8 mouse cellular contexts compared by ENCODE assay signal in the genomic region with DNA sequence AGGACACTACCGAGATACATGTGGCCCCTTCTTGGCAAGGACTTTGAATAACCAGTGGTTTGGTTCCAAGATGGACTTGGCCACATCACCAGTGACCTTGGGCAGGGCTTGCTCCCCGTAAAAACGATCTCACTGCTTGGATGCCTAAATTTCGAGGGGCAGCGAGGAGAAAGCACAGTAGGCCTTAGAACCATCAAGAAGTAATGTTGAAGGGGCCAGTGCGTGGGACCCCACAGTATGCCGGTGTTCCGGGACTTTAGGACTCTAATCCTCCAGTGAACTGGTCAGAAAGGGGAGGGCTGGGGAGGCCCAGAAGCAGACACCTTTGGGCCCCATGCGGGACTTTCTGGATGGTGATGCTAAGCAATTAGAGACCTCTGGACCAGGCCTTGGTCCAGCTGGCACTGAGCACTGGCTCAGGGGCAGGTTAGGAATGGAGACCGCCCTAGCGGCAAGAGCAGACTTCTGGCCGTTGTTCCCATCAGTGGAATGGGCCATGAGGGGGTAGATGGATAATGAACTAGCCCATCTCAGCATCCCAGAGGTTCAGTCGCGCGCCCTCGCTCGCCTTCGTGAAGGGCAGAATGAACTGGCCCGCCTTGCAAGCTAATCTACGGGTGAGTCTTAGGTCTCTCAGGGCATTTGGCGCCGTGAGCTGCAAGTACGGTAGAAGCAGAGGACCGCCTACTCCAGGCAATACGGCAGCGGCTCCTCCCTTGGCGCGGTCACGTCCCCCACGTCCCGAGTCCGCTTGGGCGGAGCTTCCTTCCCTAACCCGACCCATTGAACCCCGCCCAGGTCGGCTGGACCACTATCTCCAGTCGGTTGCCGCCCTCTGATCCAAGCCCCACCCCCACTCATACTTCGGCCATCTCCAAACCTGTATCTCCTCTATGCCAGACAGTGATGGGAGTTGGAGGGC. TPM values are rescaled to one million over a fixed set of nuclear protein-coding genes. Genes with fewer than 3 reads are reported as not detected.
DNase-seq lines count a peak whose midpoint lies in the region; ATAC-seq and TF ChIP-seq lines count a peak whose summit lies in the region.

No protein-coding gene starts in this region.

- H3K9me3 ChIP-seq in erythroblast, embryonic 14.5 days (ENCODE audit: control insufficient read depth, low read length) = no peaks in the 10 kb centered on the region; the same call in 1 of the 2 replicates
- no peaks in the 10 kb centered on the region for H3K9me3 ChIP-seq in heart, embryonic 12.5 days (replicated peaks)
- no peaks in the 10 kb centered on the region for H3K9me3 ChIP-seq in kidney, embryonic 16.5 days (ENCODE audit: low read length)

- peak; percentile 92 for ATAC-seq in heart, embryonic 12.5 days (ENCODE audit: insufficient number of reproducible peaks, low FRiP score)
- ATAC-seq in kidney, embryonic 16.5 days (ENCODE audit: low FRiP score, low TSS enrichment) = peak; percentile 86
- ATAC-seq in monocyte, adult 5-6 weeks (replicated peaks; ENCODE audit: insufficient number of reproducible peaks, low FRiP score, low TSS enrichment, poor library complexity, severe bottlenecking) = peak; percentile 76

- 0 out of 2 replicates have a peak, but pooled peaks have one; percentile 13 for TF ChIP-seq CTCF in brain, embryonic 14.5 days (IDR thresholded peaks at IDR 0.05; ENCODE audit: borderline replicate concordance, extremely low read depth, insufficient read depth, insufficient read length)
- 0 out of 2 replicates have a peak, but pooled peaks have one; percentile 9 for TF ChIP-seq CTCF in liver, adult 2 months (IDR thresholded peaks at IDR 0.05; ENCODE audit: low read depth, low read length)

- peak overlapping the region; percentile 95 for H3K27ac ChIP-seq in heart, embryonic 12.5 days (ENCODE audit: poor library complexity, severe bottlenecking)
- H3K27ac ChIP-seq in kidney, embryonic 16.5 days (ENCODE audit: low read length) = peak overlapping the region; percentile 70
- H3K27ac ChIP-seq in liver, adult 2 months (replicated peaks; ENCODE audit: insufficient read depth, low read depth, low read length) = no peak overlapping the region

- H3K4me3 ChIP-seq in erythroblast, embryonic 14.5 days (replicated peaks) = peak overlapping the region; percentile 73
- peak overlapping the region; percentile 70 for H3K4me3 ChIP-seq in heart, embryonic 12.5 days
- H3K4me3 ChIP-seq in kidney, embryonic 16.5 days (ENCODE audit: low read length) = peak overlapping the region; percentile 50
- H3K4me3 ChIP-seq in liver, adult 2 months (ENCODE audit: insufficient read depth, low read depth, low read length) = peak overlapping the region; percentile 32; the same call in 1 of the 2 replicates

- H3K4me2 ChIP-seq in heart, embryonic 12.5 days = peak overlapping the region; percentile 76
- peak overlapping the region; percentile 74 for H3K4me2 ChIP-seq in kidney, embryonic 16.5 days (replicated peaks; ENCODE audit: low read depth, low read length)

- peaks cover 46% of the 10 kb centered on the region for H3K27me3 ChIP-seq in erythroblast, embryonic 14.5 days (ENCODE audit: control insufficient read depth)
- 0 out of 2 replicates have a peak, but pooled peaks cover 3% of the 10 kb centered on the region for H3K27me3 ChIP-seq in heart, embryonic 12.5 days (replicated peaks)
- peaks cover 4% of the 10 kb centered on the region; the same call in 1 of the 2 replicates for H3K27me3 ChIP-seq in kidney, embryonic 16.5 days (ENCODE audit: insufficient read depth, low read length)
- H3K27me3 ChIP-seq in liver, adult 2 months (ENCODE audit: control insufficient read depth, insufficient read depth, low read length) = peaks cover 6% of the 10 kb centered on the region

- TF ChIP-seq POLR2A in brain, embryonic 14.5 days (IDR thresholded peaks at IDR 0.05; ENCODE audit: borderline replicate concordance, extremely low read depth, insufficient read depth, insufficient read length, poor library complexity, severe bottlenecking) = 0 out of 2 replicates have a peak, but pooled peaks have one; percentile 9
- TF ChIP-seq POLR2A in liver, adult 2 months (IDR thresholded peaks at IDR 0.05; ENCODE audit: extremely low read depth, insufficient read depth, low read length) = no peak

- H3K36me3 ChIP-seq in erythroblast, embryonic 14.5 days (ENCODE audit: control insufficient read depth) = peaks cover 39% of the 10 kb centered on the region
- peaks cover 20% of the 10 kb centered on the region for H3K36me3 ChIP-seq in heart, embryonic 12.5 days
- no peaks in the 10 kb centered on the region; the same call in 1 of the 2 replicates for H3K36me3 ChIP-seq in kidney, embryonic 16.5 days (ENCODE audit: insufficient read depth, low read length)
- no peaks in the 10 kb centered on the region for H3K36me3 ChIP-seq in liver, adult 2 months (ENCODE audit: control insufficient read depth, insufficient read depth, low read length)

- no peaks in the 10 kb centered on the region for H3K79me2 ChIP-seq in liver, adult 2 months (ENCODE audit: control insufficient read depth, insufficient read depth, low read length)

- peak overlapping the region; percentile 92 for H3K9ac ChIP-seq in heart, embryonic 12.5 days
- H3K9ac ChIP-seq in kidney, embryonic 16.5 days (replicated peaks; ENCODE audit: low read length) = peak overlapping the region; percentile 66
- no peak overlapping the region for H3K9ac ChIP-seq in liver, adult 2 months (ENCODE audit: low read depth, low read length)

- peaks cover 84% of the 10 kb centered on the region for H3K4me1 ChIP-seq in erythroblast, embryonic 14.5 days (ENCODE audit: control insufficient read depth)
- peaks cover 66% of the 10 kb centered on the region for H3K4me1 ChIP-seq in heart, embryonic 12.5 days (replicated peaks)
- H3K4me1 ChIP-seq in kidney, embryonic 16.5 days (ENCODE audit: insufficient read depth, low read length) = peaks cover 33% of the 10 kb centered on the region
- no peaks in the 10 kb centered on the region for H3K4me1 ChIP-seq in liver, adult 2 months (ENCODE audit: control insufficient read depth, insufficient read depth, low read length)

- 2% methylated on average over 39 of the region's 39 CpGs for WGBS in heart, embryonic 12.5 days
- WGBS in kidney, embryonic 16.5 days = 3% methylated on average over 39 of the region's 39 CpGs
- 5% methylated on average over 39 of the region's 39 CpGs for WGBS in liver, adult 2 months

- peak; percentile 97 for DNase-seq in A20 (ENCODE audit: low read depth, low spot score)
- peak; percentile 94 for DNase-seq in brain, embryonic 14.5 days (ENCODE audit: low read depth)
- DNase-seq in liver, adult 2 months (ENCODE audit: extremely low read depth, low read depth, low spot score) = peak; percentile 71
- peak; percentile 85 to 93 for DNase-seq in spleen, postnatal 36 days (ENCODE audit: low spot score in 2 of 2)

RNA-seq across cellular contexts. Expression of gene Slc16a3, which starts 2.3 kb away (rescaled TPM):
- 9.4 and 10.9 TPM in 2 replicates for polyA plus RNA-seq in brain, embryonic 14.5 days (2012; rRNA removed)
- polyA plus RNA-seq in erythroblast, embryonic 14.5 days (2012) = 7.3 and 8.2 TPM in 2 replicates
- polyA plus RNA-seq in heart, embryonic 12.5 days (2016; fragmentation: Nextera tagmentation; extraction: Ambion mirVana) = 289 and 290 TPM in 2 replicates
- polyA plus RNA-seq in kidney, embryonic 16.5 days (2015; fragmentation: Nextera tagmentation; extraction: Ambion mirVana) = 63.5 and 66.4 TPM in 2 replicates
- total RNA-seq in liver, adult 2 months (2014; rRNA removed) = 0.28 and 0.47 TPM in 2 replicates
- polyA plus RNA-seq in liver, adult 2 months (2012; rRNA removed) = 0.51 and 0.52 TPM in 2 replicates
- 74.0 to 101 TPM (median 95.1 TPM) in 3 replicates for total RNA-seq in monocyte, adult 5-6 weeks (2017)

RNA-seq across cellular contexts. Expression of gene Ccdc57, which starts 17.9 kb away (rescaled TPM):
- polyA plus RNA-seq in brain, embryonic 14.5 days (2012; rRNA removed) = 5.6 and 7.2 TPM in 2 replicates
- polyA plus RNA-seq in erythroblast, embryonic 14.5 days (2012) = 0.23 and 0.39 TPM in 2 replicates
- 4.7 and 4.9 TPM in 2 replicates for polyA plus RNA-seq in heart, embryonic 12.5 days (2016; fragmentation: Nextera tagmentation; extraction: Ambion mirVana)
- polyA plus RNA-seq in kidney, embryonic 16.5 days (2015; fragmentation: Nextera tagmentation; extraction: Ambion mirVana) = 8.6 and 9.2 TPM in 2 replicates
- 1.5 and 2.3 TPM in 2 replicates for total RNA-seq in liver, adult 2 months (2014; rRNA removed)
- polyA plus RNA-seq in liver, adult 2 months (2012; rRNA removed) = 0.80 and 1.1 TPM in 2 replicates
- 0.39 to 0.57 TPM in 2 of 3 replicates, not detected in the other for total RNA-seq in monocyte, adult 5-6 weeks (2017)

RNA-seq across cellular contexts. Expression of gene Csnk1d, which starts 40.6 kb away (rescaled TPM):
- polyA plus RNA-seq in brain, embryonic 14.5 days (2012; rRNA removed) = 187 and 202 TPM in 2 replicates
- polyA plus RNA-seq in erythroblast, embryonic 14.5 days (2012) = 10.5 and 11.4 TPM in 2 replicates
- polyA plus RNA-seq in heart, embryonic 12.5 days (2016; fragmentation: Nextera tagmentation; extraction: Ambion mirVana) = 94.7 and 95.4 TPM in 2 replicates
- polyA plus RNA-seq in kidney, embryonic 16.5 days (2015; fragmentation: Nextera tagmentation; extraction: Ambion mirVana) = 150 and 154 TPM in 2 replicates
- total RNA-seq in liver, adult 2 months (2014; rRNA removed) = 28.3 and 31.8 TPM in 2 replicates
- polyA plus RNA-seq in liver, adult 2 months (2012; rRNA removed) = 34.2 and 36.4 TPM in 2 replicates
- total RNA-seq in monocyte, adult 5-6 weeks (2017) = 139 to 159 TPM (median 146 TPM) in 3 replicates
